Mouse (Mus musculus) brain, embryonic 14.5 days (tissue): ENCODE results near the gene Bak1.

ENCODE experiments used
- CTCF ChIP-seq: fragments of 200-500 bp; IDR thresholded peaks from 2 replicates; pipeline ENCODE4 v1.5.1; 2012; ENCODE audit warnings: inconsistent platforms, mild to moderate bottlenecking, moderate library complexity, borderline replicate concordance; ENCODE audit not compliant: insufficient read depth, insufficient read length; ENCODE audit errors: extremely low read depth
- POLR2A ChIP-seq: fragments of 200-500 bp; IDR thresholded peaks from 2 replicates; pipeline ENCODE4 v1.6.1; 2012; ENCODE audit warnings: mild to moderate bottlenecking, inconsistent platforms, borderline replicate concordance; ENCODE audit not compliant: poor library complexity, insufficient read depth, insufficient read length, severe bottlenecking; ENCODE audit errors: extremely low read depth

DNA sequence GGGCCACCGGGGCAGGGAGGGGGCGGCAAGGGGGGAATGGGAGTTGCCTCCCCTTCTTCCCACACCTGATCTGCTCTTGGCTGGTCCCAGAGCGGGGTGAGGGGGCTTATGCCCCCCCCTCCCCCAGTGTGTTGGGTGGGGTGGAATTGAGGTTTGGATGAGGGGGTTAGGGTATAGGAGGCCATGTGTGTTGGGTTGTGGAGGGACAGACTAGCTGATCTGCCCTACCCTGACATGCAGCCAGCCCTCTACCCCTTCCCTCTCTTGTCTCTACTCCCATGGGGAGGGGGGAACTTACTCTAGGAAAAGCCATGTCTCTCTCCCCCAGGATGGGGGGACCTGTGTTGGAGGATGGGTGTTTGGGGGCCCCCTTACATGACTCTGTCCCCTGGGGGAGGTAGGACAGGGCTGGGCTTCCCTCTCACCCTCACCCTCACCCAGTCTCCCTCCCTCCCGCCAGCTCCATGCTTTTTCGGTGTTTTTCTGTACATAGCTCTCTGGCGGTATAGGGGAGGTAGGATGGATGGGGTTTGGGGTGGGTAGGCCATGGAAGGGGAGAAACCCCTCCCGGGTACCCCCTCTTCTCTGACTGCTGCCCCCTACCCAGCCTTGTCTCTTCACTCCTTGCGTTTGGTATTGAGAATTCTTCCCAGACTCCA is 57.4 kb downstream of the Bak1 start:
- TF ChIP-seq CTCF (no peak), POLR2A (no peak)
